Mouse (Mus musculus): ENCODE measurements around the gene 9130230L23Rik.

GRCm38 (mm10) chr5:66001232-66001631 is 2.9 kb downstream of the 9130230L23Rik start:
- TF ChIP-seq CTCF (IDR thresholded peaks at IDR 0.05; ENCODE audit: borderline replicate concordance, insufficient read depth, low read length): no peak
- TF ChIP-seq POLR2A (IDR thresholded peaks at IDR 0.05; ENCODE audit: low read depth, low read length): no peak

All from embryonic fibroblast, embryonic 13.5 days (primary cell).